Mouse (Mus musculus): ENCODE measurements at regions not wholly inside any gene's neighbourhood (a gene's known extent, or its start where the extent isn't known, plus 50 kb on each side); places are given as distances from the start of the nearest gene placed in this dataset.
A peak's percentile ranks its signal among the peaks of the same experiment; 100 is the strongest.

- ATAC-seq (replicated peaks in 1 of 2; ENCODE audit: insufficient read depth in 1 of 2, low FRiP score in 2 of 2, low TSS enrichment in 1 of 2, low read depth in 1 of 2, poor library complexity in 2 of 2, severe bottlenecking in 2 of 2), result no peak
Observed at GRCm38 (mm10) chr12:73491370-73491769, 54.8 kb downstream of the Tmem30b start.

GRCm38 (mm10) chr12:73482858-73483257, 63.3 kb downstream of the Tmem30b start:
- peak; percentile 32 to 53; a peak in 2 of 4 replicates for ATAC-seq (replicated peaks in 1 of 2; ENCODE audit: insufficient read depth in 1 of 2, low FRiP score in 2 of 2, low TSS enrichment in 1 of 2, low read depth in 1 of 2, poor library complexity in 2 of 2, severe bottlenecking in 2 of 2)

GRCm38 (mm10) chr12:73482275-73482674, 63.9 kb downstream of the Tmem30b start:
- ATAC-seq (replicated peaks in 1 of 2; ENCODE audit: insufficient read depth in 1 of 2, low FRiP score in 2 of 2, low TSS enrichment in 1 of 2, low read depth in 1 of 2, poor library complexity in 2 of 2, severe bottlenecking in 2 of 2), result no peak

GRCm38 (mm10) chr12:73481705-73482104, 64.5 kb downstream of the Tmem30b start:
- no peak for ATAC-seq (replicated peaks in 1 of 2; ENCODE audit: insufficient read depth in 1 of 2, low FRiP score in 2 of 2, low TSS enrichment in 1 of 2, low read depth in 1 of 2, poor library complexity in 2 of 2, severe bottlenecking in 2 of 2)

- ATAC-seq (replicated peaks in 1 of 2; ENCODE audit: insufficient read depth in 1 of 2, low FRiP score in 2 of 2, low TSS enrichment in 1 of 2, low read depth in 1 of 2, poor library complexity in 2 of 2, severe bottlenecking in 2 of 2), result no peak
Observed at GRCm38 (mm10) chr12:73481165-73481564, 65.0 kb downstream of the Tmem30b start.

- no peak for ATAC-seq (replicated peaks in 1 of 2; ENCODE audit: insufficient read depth in 1 of 2, low FRiP score in 2 of 2, low TSS enrichment in 1 of 2, low read depth in 1 of 2, poor library complexity in 2 of 2, severe bottlenecking in 2 of 2)
Observed at GRCm38 (mm10) chr12:73480610-73480971, 65.6 kb downstream of the Tmem30b start.

- no peak for ATAC-seq (replicated peaks in 1 of 2; ENCODE audit: insufficient read depth in 1 of 2, low FRiP score in 2 of 2, low TSS enrichment in 1 of 2, low read depth in 1 of 2, poor library complexity in 2 of 2, severe bottlenecking in 2 of 2)
Observed at GRCm38 (mm10) chr12:73479932-73480609, 66.1 kb downstream of the Tmem30b start.

- no peak for ATAC-seq (replicated peaks in 1 of 2; ENCODE audit: insufficient read depth in 1 of 2, low FRiP score in 2 of 2, low TSS enrichment in 1 of 2, low read depth in 1 of 2, poor library complexity in 2 of 2, severe bottlenecking in 2 of 2)
Observed at GRCm38 (mm10) chr12:73478641-73479040, 67.6 kb downstream of the Tmem30b start.

GRCm38 (mm10) chr12:73476421-73476858, 69.8 kb downstream of the Tmem30b start:
- ATAC-seq (replicated peaks in 1 of 2; ENCODE audit: insufficient read depth in 1 of 2, low FRiP score in 2 of 2, low TSS enrichment in 1 of 2, low read depth in 1 of 2, poor library complexity in 2 of 2, severe bottlenecking in 2 of 2), result no peak

GRCm38 (mm10) chr12:73475774-73476173, 70.4 kb downstream of the Tmem30b start:
- ATAC-seq (replicated peaks in 1 of 2; ENCODE audit: insufficient read depth in 1 of 2, low FRiP score in 2 of 2, low TSS enrichment in 1 of 2, low read depth in 1 of 2, poor library complexity in 2 of 2, severe bottlenecking in 2 of 2), result no peak

GRCm38 (mm10) chr12:73475020-73475419, 71.2 kb downstream of the Tmem30b start:
- no peak; a peak in 1 of 4 replicates for ATAC-seq (replicated peaks in 1 of 2; ENCODE audit: insufficient read depth in 1 of 2, low FRiP score in 2 of 2, low TSS enrichment in 1 of 2, low read depth in 1 of 2, poor library complexity in 2 of 2, severe bottlenecking in 2 of 2)

- no peak for ATAC-seq (replicated peaks in 1 of 2; ENCODE audit: insufficient read depth in 1 of 2, low FRiP score in 2 of 2, low TSS enrichment in 1 of 2, low read depth in 1 of 2, poor library complexity in 2 of 2, severe bottlenecking in 2 of 2)
Observed at GRCm38 (mm10) chr12:73473111-73473510, 73.1 kb downstream of the Tmem30b start.

- no peak for ATAC-seq (replicated peaks in 1 of 2; ENCODE audit: insufficient read depth in 1 of 2, low FRiP score in 2 of 2, low TSS enrichment in 1 of 2, low read depth in 1 of 2, poor library complexity in 2 of 2, severe bottlenecking in 2 of 2)
Observed at GRCm38 (mm10) chr12:73471966-73472365, 74.2 kb downstream of the Tmem30b start.

- ATAC-seq (replicated peaks in 1 of 2; ENCODE audit: insufficient read depth in 1 of 2, low FRiP score in 2 of 2, low TSS enrichment in 1 of 2, low read depth in 1 of 2, poor library complexity in 2 of 2, severe bottlenecking in 2 of 2), result no peak
Observed at GRCm38 (mm10) chr12:73466484-73466883, 79.7 kb downstream of the Tmem30b start.

- ATAC-seq (replicated peaks in 1 of 2; ENCODE audit: insufficient read depth in 1 of 2, low FRiP score in 2 of 2, low TSS enrichment in 1 of 2, low read depth in 1 of 2, poor library complexity in 2 of 2, severe bottlenecking in 2 of 2), result no peak
Observed at GRCm38 (mm10) chr12:73465975-73466374, 80.2 kb downstream of the Tmem30b start.

GRCm38 (mm10) chr12:73464311-73464710, 81.9 kb downstream of the Tmem30b start:
- ATAC-seq (replicated peaks in 1 of 2; ENCODE audit: insufficient read depth in 1 of 2, low FRiP score in 2 of 2, low TSS enrichment in 1 of 2, low read depth in 1 of 2, poor library complexity in 2 of 2, severe bottlenecking in 2 of 2), result no peak

- ATAC-seq (replicated peaks in 1 of 2; ENCODE audit: insufficient read depth in 1 of 2, low FRiP score in 2 of 2, low TSS enrichment in 1 of 2, low read depth in 1 of 2, poor library complexity in 2 of 2, severe bottlenecking in 2 of 2), result peak; percentile 39 to 46; a peak in 2 of 4 replicates
Observed at GRCm38 (mm10) chr12:73462091-73462490, 84.1 kb downstream of the Tmem30b start.

GRCm38 (mm10) chr12:73460291-73460761, 85.9 kb downstream of the Tmem30b start:
- no peak for ATAC-seq (replicated peaks in 1 of 2; ENCODE audit: insufficient read depth in 1 of 2, low FRiP score in 2 of 2, low TSS enrichment in 1 of 2, low read depth in 1 of 2, poor library complexity in 2 of 2, severe bottlenecking in 2 of 2)

GRCm38 (mm10) chr12:73451257-73451656, 94.9 kb downstream of the Tmem30b start:
- no peak for ATAC-seq (replicated peaks in 1 of 2; ENCODE audit: insufficient read depth in 1 of 2, low FRiP score in 2 of 2, low TSS enrichment in 1 of 2, low read depth in 1 of 2, poor library complexity in 2 of 2, severe bottlenecking in 2 of 2)
